Mouse (Mus musculus): Measurements from ENCODE around the gene H2-Ab1. TPM values are rescaled to one million over a fixed set of nuclear protein-coding genes. Genes with fewer than 3 reads are reported as not detected.

The H2-Ab1 gene
- polyA plus RNA-seq, 1 experiment from 2014 or later = 19.2 TPM

DNA sequence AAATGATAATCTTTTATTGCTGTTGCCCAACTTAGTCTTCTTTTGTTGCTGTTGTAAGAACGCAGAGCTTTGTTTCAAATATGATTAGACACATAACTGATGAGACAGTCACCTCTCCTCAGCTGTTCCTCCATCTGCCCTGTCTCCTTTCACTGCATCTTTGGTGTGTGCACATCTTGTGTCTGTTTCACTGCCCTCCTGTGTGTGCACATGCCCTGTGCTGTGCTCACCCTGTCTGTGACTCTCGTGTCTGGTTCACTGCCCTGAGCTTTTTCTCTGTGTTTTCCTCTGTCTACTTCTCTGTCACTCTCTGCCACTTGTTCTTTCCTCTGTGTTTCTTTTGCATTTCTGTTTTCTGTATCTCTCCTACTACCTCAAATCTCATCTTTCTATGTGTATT is 12.7 kb downstream of the H2-Ab1 start:
- H3K27me3 ChIP-seq (replicated peaks; ENCODE audit: insufficient read depth, low read length) = peaks cover 2% of the 10 kb centered on the region; the same call in 1 of the 2 replicates
- no peaks in the 10 kb centered on the region for H3K9me3 ChIP-seq (ENCODE audit: low read length)
- no peak overlapping the region for H3K9ac ChIP-seq (replicated peaks; ENCODE audit: low read depth)
- H3K4me2 ChIP-seq (replicated peaks; ENCODE audit: low read depth, low read length) = no peak overlapping the region
- WGBS = 78% methylated on average over 2 of the region's 2 CpGs
- no peaks in the 10 kb centered on the region for H3K36me3 ChIP-seq (ENCODE audit: insufficient read depth, low read length)
- H3K4me1 ChIP-seq (ENCODE audit: insufficient read depth, low read depth, low read length) = no peaks in the 10 kb centered on the region
- ATAC-seq (no peak), DNase-seq (ENCODE audit: low spot score) (no peak)
- H3K4me3 ChIP-seq (ENCODE audit: low read depth, low read length) = no peak overlapping the region
- no peak for TF ChIP-seq CTCF (IDR thresholded peaks at IDR 0.05)
- no peak overlapping the region for H3K27ac ChIP-seq (ENCODE audit: low read length)

- no peak overlapping the region for H3K4me3 ChIP-seq (ENCODE audit: low read depth, low read length)
- no peaks in the 10 kb centered on the region for H3K36me3 ChIP-seq (ENCODE audit: insufficient read depth, low read length)
- DNase-seq (ENCODE audit: low spot score) (no peak), ATAC-seq (no peak)
- TF ChIP-seq CTCF (IDR thresholded peaks at IDR 0.05) (no peak), EP300 (IDR thresholded peaks at IDR 0.05) (no peak)
- no peak overlapping the region for H3K9ac ChIP-seq (replicated peaks; ENCODE audit: low read depth)
- no peaks in the 10 kb centered on the region for H3K4me1 ChIP-seq (ENCODE audit: insufficient read depth, low read depth, low read length)
- no peak overlapping the region for H3K27ac ChIP-seq (ENCODE audit: low read length)
- WGBS = 67% methylated on average over 2 of the region's 2 CpGs
- H3K9me3 ChIP-seq (ENCODE audit: low read length) = no peaks in the 10 kb centered on the region
- H3K4me2 ChIP-seq (replicated peaks; ENCODE audit: low read depth, low read length) = no peak overlapping the region
- no peaks in the 10 kb centered on the region for H3K27me3 ChIP-seq (replicated peaks; ENCODE audit: insufficient read depth, low read length)
Observed at GRCm38 (mm10) chr17:34270940-34271339, 13.5 kb downstream of the H2-Ab1 start.

DNA sequence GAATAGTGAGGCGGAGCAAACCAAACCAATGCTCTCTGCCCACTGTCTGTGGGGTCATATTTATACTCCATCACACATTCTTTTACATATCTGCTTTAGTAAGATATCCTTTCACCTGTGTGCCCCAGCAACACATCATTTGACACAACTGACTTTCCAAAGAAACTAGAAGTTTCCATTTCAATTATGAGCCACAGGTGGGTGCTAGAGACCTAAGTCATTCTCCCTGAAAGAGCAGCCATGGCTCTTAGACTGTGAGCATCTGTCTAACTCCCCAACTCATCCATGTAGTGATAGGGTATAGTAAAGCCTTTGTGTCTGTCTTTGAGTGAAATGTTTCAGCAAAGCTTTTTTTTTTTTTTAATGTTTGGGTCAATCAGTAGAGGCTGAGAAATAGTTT is 14.6 kb downstream of the H2-Ab1 start:
- H3K27me3 ChIP-seq (replicated peaks; ENCODE audit: insufficient read depth, low read length) = no peaks in the 10 kb centered on the region
- H3K36me3 ChIP-seq (ENCODE audit: insufficient read depth, low read length) = no peaks in the 10 kb centered on the region
- ATAC-seq = no peak
- no peak overlapping the region for H3K27ac ChIP-seq (ENCODE audit: low read length)
- H3K9me3 ChIP-seq (ENCODE audit: low read length) = no peaks in the 10 kb centered on the region
- 83% methylated on average over 1 of the region's 1 CpGs for WGBS
- H3K4me3 ChIP-seq (ENCODE audit: low read depth, low read length) = no peak overlapping the region
- H3K4me1 ChIP-seq (ENCODE audit: insufficient read depth, low read depth, low read length) = no peaks in the 10 kb centered on the region
- DNase-seq (ENCODE audit: low spot score) = no peak
- no peak overlapping the region for H3K9ac ChIP-seq (replicated peaks; ENCODE audit: low read depth)
- TF ChIP-seq CTCF (IDR thresholded peaks at IDR 0.05) (peak; percentile 35), EP300 (IDR thresholded peaks at IDR 0.05) (no peak)
- no peak overlapping the region for H3K4me2 ChIP-seq (replicated peaks; ENCODE audit: low read depth, low read length)

GRCm38 (mm10) chr17:34280499-34281038 is 23.1 kb downstream of the H2-Ab1 start:
- no peak overlapping the region for H3K9ac ChIP-seq (replicated peaks; ENCODE audit: low read depth)
- 69% methylated on average over 1 of the region's 1 CpGs for whole genome bisulfite sequencing
- TF ChIP-seq EP300 (IDR thresholded peaks at IDR 0.05) = no peak
- no peak for TF ChIP-seq CTCF (IDR thresholded peaks at IDR 0.05)
- no peak overlapping the region for H3K4me2 ChIP-seq (replicated peaks; ENCODE audit: low read depth, low read length)
- no peaks in the 10 kb centered on the region for H3K27me3 ChIP-seq (replicated peaks; ENCODE audit: insufficient read depth, low read length)
- ATAC-seq (no peak), DNase-seq (ENCODE audit: low spot score) (no peak)
- no peak overlapping the region for H3K4me3 ChIP-seq (ENCODE audit: low read depth, low read length)
- no peaks in the 10 kb centered on the region for H3K9me3 ChIP-seq (ENCODE audit: low read length)
- H3K36me3 ChIP-seq (ENCODE audit: insufficient read depth, low read length) = no peaks in the 10 kb centered on the region
- no peaks in the 10 kb centered on the region for H3K4me1 ChIP-seq (ENCODE audit: insufficient read depth, low read depth, low read length)
- no peak overlapping the region for H3K27ac ChIP-seq (ENCODE audit: low read length)

DNA sequence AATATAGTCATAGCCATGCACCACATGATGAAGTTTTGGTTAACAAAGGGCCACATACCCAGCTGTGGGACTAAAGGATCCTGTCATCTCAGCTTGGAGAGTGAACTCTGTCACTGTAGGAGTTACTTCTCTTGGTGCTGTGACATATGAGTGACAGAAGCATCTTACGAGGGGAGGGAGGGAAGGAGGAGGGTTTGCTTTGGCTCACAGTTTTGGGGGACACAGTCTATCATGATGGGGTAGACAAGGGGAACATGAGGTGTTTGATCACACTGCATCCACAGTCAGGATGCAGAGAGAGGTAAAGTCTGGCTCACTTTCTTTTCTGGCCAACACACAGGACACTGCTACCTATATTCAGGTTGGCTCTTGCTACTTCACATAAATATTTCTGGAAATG is 24.3 kb downstream of the H2-Ab1 start:
- Histone ChIP-seq H3K36me3 (ENCODE audit: insufficient read depth, low read length) (no peaks in the 10 kb centered on the region), H3K9me3 (ENCODE audit: low read length) (no peaks in the 10 kb centered on the region), H3K4me3 (ENCODE audit: low read depth, low read length) (no peak overlapping the region), H3K9ac (replicated peaks; ENCODE audit: low read depth) (no peak overlapping the region), H3K4me1 (ENCODE audit: insufficient read depth, low read depth, low read length) (no peaks in the 10 kb centered on the region), H3K27ac (ENCODE audit: low read length) (no peak overlapping the region), H3K27me3 (replicated peaks; ENCODE audit: insufficient read depth, low read length) (no peaks in the 10 kb centered on the region), H3K4me2 (replicated peaks; ENCODE audit: low read depth, low read length) (no peak overlapping the region)
- 73% methylated on average over 1 of the region's 1 CpGs for WGBS
- TF ChIP-seq CTCF (IDR thresholded peaks at IDR 0.05) (no peak), EP300 (IDR thresholded peaks at IDR 0.05) (no peak)
- ATAC-seq (no peak), DNase-seq (ENCODE audit: low spot score) (no peak)

DNA sequence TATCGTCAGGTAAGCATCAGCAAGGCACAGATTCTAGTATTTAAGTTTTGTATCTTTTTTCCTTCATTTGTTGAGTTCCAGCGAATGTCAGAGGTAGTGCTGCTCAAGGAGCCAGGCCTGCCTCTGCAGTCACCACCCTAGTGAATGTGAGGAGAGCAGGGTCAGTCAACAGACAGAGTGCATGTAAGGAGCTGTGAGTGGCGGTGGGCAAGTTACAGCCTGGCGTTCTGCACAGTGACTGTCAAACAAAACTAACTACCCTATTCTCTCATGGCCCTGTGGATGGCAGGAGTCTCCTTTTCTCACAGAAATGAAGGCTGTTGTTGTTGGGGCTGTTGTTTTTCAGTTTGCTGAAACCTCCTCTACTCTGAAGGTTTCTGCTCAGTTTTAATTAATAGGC is 27.9 kb downstream of the H2-Ab1 start:
- H3K27ac ChIP-seq (ENCODE audit: low read length) = no peak overlapping the region
- no peak for DNase-seq (ENCODE audit: low spot score)
- 64% methylated on average over 4 of the region's 4 CpGs for WGBS
- no peak for TF ChIP-seq CTCF (IDR thresholded peaks at IDR 0.05)
- no peak for TF ChIP-seq EP300 (IDR thresholded peaks at IDR 0.05)
- H3K9ac ChIP-seq (replicated peaks; ENCODE audit: low read depth) = no peak overlapping the region
- no peaks in the 10 kb centered on the region for H3K36me3 ChIP-seq (ENCODE audit: insufficient read depth, low read length)
- no peak for ATAC-seq
- H3K4me3 ChIP-seq (ENCODE audit: low read depth, low read length) = no peak overlapping the region
- H3K4me2 ChIP-seq (replicated peaks; ENCODE audit: low read depth, low read length) = no peak overlapping the region
- no peaks in the 10 kb centered on the region for H3K27me3 ChIP-seq (replicated peaks; ENCODE audit: insufficient read depth, low read length)
- H3K9me3 ChIP-seq (ENCODE audit: low read length) = no peaks in the 10 kb centered on the region
- H3K4me1 ChIP-seq (ENCODE audit: insufficient read depth, low read depth, low read length) = no peaks in the 10 kb centered on the region

- H3K4me3 ChIP-seq (ENCODE audit: low read depth, low read length) = no peak overlapping the region
- H3K4me2 ChIP-seq (replicated peaks; ENCODE audit: low read depth, low read length) = no peak overlapping the region
- 25% methylated on average over 4 of the region's 4 CpGs for WGBS
- ATAC-seq (no peak), DNase-seq (ENCODE audit: low spot score) (no peak)
- no peaks in the 10 kb centered on the region for H3K9me3 ChIP-seq (ENCODE audit: low read length)
- H3K36me3 ChIP-seq (ENCODE audit: insufficient read depth, low read length) = no peaks in the 10 kb centered on the region
- H3K27ac ChIP-seq (ENCODE audit: low read length) = no peak overlapping the region
- H3K9ac ChIP-seq (replicated peaks; ENCODE audit: low read depth) = no peak overlapping the region
- no peaks in the 10 kb centered on the region for H3K4me1 ChIP-seq (ENCODE audit: insufficient read depth, low read depth, low read length)
- TF ChIP-seq EP300 (IDR thresholded peaks at IDR 0.05) (no peak), CTCF (IDR thresholded peaks at IDR 0.05) (peak; percentile 67)
- H3K27me3 ChIP-seq (replicated peaks; ENCODE audit: insufficient read depth, low read length) = no peaks in the 10 kb centered on the region
Observed at GRCm38 (mm10) chr17:34285848-34286247, 28.4 kb downstream of the H2-Ab1 start.
